Mouse (Mus musculus) layer of hippocampus, postnatal 25 days (tissue): ENCODE measurements around the gene Lbhd2. TPM values are rescaled to one million over a fixed set of nuclear protein-coding genes. Genes with fewer than 3 reads are reported as not detected.

Source experiments
- DNase-seq, 2 experiments: peaks; one replicate each; pipeline ENCODE4 v3.0.0; 2022; ENCODE audit warnings: mixed read lengths in 2 of 2, low spot score in 1 of 2; ENCODE audit errors: extremely low spot score in 1 of 2
- total RNA-seq, 2 experiments: library from RNA; stranded (reverse); gene quantifications; 2 replicates each; pipeline ENCODE4 v1.2.3; 2021

Lbhd2 gene
- total RNA-seq, 2 experiments from 2014 or later = 0.86 TPM; not detected in 1

DNA sequence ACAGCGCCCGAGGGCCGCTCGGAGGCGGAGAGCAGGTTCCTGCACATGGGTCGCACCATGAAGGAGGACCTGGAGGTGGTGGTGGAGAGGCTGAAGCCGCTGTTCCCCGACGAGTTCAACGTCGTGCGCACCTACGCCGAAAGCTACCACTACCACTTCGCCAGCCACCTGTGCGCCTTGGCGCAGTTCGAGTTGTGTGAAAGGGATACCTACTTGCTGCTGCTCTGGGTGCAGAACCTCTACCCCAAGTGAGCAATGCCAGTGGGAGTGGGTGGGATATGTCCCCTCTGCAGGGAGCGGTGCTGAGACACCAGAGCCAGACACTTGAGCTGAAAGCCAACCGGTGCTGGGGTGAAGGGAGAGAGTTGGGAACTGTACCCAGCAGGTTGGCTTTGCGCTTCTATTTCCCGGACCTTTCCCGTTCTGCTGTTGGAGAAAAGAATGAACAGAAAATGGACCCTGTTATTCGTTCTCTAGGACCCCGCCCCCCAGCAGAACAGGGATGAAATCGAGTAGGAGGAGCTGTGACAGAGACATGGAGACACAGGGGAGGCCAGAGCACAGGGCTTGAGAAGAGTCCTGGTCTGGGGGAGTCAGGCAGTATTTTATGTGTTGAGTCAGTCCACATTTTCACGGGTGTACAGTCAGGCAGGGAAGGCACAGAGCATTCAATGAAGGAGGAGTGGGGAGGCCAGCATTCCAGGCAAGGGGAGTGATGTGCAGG is 39.4 kb downstream of the Lbhd2 start:
- DNase-seq = no peak

DNA sequence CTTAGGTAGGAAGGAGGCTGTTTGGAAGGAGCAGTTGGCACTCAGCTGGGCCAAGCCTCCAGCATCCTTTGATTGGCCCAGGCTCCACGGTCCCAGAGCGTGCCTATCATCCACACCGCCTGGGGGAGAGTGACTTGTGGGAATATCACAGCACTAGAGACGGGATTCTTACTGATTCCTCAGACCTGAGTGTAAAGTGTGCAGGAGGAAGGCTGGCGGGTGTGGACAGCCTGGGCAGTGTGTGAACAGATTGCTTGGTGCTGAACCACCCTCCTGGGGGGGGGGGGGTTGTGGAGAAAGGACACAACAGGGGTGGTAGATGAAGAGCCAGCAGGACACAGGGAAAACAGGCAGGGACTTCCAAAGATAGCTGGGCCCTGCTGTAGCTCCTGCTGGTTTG is 40.1 kb downstream of the Lbhd2 start:
- no peak for DNase-seq

DNA sequence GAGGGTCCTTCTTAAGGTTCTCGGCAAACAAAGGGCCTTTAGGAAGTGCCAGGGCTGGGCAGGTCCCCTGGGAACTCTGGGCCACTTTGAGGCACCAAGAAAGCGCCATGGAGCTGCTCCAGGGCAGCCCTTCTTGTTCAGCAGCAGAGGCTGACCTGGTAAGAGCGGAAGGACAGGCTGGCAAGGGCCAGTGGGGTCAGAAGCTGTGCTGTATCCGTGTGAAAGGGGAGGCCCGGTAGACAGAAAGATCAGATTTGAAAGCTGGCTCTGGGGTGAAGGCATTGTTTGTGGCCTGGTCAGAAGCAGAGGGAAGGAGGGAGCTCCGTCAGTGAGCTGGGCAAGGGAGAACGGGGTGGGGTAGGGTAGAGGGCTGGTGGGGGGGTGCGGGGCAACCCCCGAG is 40.7 kb downstream of the Lbhd2 start:
- DNase-seq = no peak

DNA sequence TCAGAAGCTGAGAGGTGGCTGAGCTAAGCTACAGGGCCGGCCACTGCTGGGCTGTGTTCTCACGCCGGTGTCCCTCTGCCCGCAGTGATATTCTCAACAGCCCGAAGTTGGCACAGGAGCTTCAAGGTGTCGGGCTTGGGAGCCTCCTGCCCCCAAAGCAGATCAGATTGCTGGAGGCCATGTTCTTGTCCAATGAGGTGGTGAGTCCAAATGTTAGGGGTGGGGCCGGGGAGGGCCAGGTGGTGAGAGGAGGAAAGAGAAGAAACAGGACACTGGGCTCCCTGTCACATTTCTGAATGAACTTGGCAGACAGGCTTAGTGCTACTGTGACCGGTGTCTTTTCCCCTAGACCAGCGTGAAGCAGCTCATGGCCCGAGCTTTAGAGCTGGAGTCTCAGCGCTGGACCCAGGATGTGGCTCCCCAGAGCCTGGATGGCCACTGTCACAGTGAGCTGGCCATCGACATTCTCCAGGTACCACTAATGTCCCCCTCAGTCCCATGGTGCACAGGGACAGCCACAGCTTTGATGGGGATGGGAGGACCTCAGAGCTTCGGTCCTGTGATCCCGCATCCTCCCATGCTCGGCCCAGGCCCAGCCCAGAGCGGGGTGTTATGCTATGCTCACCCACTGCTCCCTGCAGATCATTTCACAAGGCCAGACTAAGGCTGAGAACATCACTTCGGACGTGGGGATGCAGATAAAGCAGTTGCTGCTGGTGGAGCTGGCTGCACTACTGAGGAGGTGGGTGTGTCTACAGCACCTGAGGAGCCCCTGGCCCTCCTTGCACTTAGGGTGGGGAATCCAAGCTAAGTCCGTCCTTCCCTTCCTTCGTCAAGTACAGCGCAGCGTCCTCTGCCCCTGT is 41.5 kb downstream of the Lbhd2 start:
- no peak for DNase-seq

DNA sequence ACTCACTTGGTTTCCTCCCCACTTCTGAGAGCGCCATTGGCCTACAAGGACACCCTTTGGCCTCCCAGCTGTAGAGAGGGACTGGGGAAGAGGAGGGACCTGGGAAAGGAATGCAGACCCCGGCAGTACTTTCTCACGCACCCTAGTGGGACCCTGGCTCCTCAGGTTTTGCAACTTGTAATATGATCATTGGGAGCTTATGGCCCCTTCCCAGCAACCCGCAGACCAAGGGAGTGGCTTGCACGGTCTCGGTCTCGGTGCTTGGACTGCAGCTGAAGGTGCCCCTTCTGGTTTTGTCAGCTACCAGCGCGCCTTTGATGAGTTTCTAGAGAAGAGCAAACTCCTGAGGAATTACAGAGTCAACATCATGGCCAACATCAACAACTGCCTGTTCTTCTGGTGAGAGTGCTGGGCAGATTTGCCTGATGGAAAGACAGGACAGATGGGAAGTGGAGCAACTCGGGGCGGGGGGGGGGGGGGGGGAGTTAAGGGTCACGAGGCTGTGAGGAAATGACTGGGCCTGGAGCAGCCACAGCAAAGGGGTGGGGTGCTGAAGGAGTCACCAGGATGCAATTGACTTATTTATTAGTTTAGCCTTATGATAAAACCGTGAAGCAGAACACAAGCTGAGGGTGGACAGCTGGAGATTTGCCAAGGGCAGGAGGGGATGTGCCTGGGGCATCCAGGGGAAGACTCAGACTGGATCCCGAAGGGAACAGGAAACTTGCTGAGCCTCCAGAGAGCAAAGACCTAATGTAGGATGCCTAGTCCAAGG is 42.5 kb downstream of the Lbhd2 start:
- no peak for DNase-seq

DNA sequence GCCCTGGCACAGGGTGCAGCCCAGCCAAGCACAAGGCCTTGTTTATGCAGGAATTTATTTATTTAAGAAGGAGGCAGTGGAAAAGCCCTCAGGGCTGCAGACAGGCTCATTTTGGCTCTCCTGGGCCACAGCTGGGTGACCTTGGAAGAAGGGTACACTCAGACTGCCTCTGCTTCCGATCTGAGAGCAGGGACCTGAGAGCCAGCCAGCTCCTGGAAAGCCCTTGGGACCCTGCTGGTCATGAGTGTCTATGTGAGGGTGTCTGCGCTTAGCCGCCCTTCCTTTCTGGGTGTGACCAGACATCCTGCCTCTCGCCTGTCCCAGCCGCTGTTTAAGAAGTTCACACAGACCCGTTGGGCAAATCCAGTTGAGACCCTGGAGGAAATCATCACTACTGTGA is 43.8 kb downstream of the Lbhd2 start:
- DNase-seq = no peak

DNA sequence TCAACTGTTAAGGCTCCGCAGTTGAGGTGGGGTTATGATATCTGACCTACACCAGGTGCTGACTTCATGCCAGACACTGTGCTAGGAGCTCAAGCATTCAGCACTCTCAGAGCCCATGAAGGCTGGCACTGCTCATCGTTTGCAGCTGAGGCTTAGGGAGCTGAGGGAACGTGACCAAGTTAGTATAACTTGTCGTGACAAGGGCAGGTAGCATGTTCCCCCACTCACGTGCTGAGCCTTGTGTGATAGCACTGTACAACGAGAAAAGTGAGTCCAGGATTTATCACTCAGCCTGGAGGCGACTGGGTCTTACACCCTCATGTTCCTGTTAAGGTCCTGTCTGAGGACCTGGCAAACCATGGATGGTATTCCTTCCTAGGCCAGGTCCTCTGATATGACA is 45.0 kb downstream of the Lbhd2 start:
- no peak for DNase-seq

DNA sequence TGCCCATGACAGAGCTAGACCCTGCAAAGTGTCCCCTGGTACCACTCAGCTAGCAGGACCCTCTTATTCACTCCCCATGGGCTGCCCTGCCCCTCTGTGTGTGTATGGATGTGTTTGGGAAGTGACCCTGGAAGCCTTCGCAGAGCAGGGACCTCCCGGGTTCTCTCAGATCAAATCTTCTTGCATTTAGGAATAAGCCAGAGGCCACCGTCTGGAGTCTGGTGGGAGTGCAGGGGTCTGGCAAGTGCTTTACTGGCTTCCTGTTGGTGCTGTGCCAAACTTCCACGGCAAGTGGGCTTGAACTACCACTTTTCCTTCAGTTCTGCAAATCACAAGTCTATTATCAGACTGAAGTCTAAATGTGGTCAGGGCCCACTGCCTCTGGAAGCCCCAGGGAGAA is 47.4 kb downstream of the Lbhd2 start:
- no peak for DNase-seq

DNA sequence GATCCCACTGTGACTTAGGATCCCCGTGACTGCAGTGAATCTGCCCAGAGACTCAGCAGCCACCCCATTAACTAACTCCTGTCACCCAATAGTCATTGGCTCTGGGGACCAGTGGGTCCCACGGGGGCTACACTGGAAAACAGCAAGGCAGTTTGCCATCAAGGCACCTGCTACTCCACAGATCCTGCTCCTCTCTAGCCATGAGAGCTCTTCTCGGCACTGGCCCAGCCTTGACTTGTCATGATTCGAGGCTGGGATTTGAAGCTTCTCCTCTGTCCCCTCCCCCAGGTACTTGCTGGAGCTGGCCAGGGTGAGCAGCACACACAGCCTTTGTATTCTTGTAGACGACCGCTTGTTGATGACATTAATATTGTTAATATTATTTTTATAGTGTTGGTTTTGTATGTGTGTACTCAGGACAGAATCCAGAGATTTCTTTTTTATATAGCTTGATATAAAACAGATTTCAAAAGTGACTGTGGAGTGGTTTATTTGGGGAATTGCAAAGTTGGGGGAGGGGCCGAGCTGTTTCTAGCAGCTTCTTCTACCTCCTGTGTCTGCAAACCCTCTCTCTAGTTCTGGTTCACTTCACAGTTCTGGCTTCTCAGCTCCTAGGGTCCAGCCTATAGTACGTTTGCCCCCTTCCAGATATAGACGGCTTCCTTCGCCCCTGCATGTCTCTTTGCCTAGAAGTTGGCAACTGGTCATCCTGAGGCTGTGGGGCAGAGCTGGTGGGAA is 48.1 kb downstream of the Lbhd2 start:
- no peak for DNase-seq

DNA sequence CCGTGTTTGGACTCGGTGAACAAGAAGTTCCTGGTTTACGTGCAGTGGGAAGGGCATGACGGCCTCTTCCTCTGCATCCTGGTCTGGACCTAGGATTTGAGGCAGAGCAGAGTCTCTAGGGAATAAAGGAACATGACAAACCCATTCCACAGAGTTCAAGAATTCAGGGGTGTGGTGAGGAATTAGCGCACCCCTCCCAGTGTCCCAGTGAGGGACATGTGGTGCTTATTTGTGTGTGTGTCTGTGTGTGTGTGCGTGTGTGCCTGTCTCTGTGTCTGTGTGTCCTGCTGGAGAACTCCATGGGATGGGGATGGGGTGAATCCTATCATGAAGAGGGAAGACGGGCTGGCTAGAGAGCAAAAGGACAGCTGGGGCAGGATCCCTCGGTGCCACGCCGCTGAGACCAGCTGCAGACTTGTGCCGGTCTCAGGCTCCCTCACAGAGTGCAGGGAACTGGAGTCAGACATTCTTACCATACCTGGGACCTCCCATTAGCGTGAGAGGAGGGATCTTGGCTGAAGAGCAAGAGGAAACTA is 48.8 kb downstream of the Lbhd2 start:
- no peak for DNase-seq

DNA sequence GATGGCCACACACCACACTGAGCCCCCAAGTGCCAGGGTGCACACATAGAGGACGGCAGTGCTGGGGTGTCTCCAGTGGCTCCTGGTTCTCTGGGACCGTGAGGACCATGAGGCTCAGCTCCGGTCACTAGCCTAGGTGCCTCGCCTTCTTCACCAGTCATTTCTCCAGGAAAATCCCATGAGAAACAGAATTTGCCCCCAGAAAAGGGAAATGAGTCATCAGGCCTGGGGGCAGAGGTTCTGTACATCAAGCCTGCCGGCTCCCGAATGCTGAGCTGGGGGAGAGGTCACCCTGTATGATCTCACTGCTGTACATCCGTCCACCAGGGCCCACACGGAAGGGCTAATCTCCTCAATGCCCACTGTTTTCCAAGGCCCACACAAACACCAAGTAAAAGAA is 49.3 kb downstream of the Lbhd2 start:
- DNase-seq = no peak

DNA sequence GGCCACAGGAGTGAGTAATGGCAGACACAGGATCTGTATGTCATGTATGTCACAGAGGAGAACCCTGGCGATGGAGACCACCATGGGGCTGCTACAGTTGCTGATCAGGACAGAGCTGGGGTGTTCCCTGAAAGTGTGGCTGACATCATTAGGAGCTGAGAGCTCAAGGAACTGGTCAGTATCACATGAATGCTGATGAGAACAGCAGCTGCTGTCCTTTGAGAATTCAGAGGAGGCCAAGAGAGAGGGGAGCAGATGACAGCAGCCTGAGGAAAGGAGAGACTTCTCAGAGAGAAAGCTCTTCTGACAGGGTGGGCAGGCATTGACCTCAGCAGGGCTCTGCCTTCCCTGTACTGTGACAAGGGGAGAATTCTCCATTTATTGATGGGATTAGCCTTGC is 51.1 kb downstream of the Lbhd2 start:
- DNase-seq = no peak

Other genes with a start within 250 kb of the Lbhd2 start
- gene Traf3, start 240.4 kb upstream of the Lbhd2 start, total RNA-seq = 10 to 100 TPM; 92.9 to 94.0 TPM
- gene 4930595D18Rik, start 222.3 kb upstream of the Lbhd2 start, total RNA-seq = not detected
- gene Amn, start 135.7 kb upstream of the Lbhd2 start, total RNA-seq = 1 to 10 TPM; 4.6 to 5.8 TPM
- gene Cdc42bpb, start 29.1 kb upstream of the Lbhd2 start, total RNA-seq = 100 to 1,000 TPM; 107 to 117 TPM
- gene Exoc3l4, start 10.2 kb downstream of the Lbhd2 start, total RNA-seq = 1 to 10 TPM; 2.6 to 3.4 TPM
- under 1 TPM; 0.63 to 0.81 TPM for gene Tnfaip2, start 35.7 kb downstream of the Lbhd2 start, total RNA-seq
- 1 to 10 TPM; 5.6 to 7.8 TPM for gene Gm266, start 79.0 kb downstream of the Lbhd2 start, total RNA-seq
- gene Eif5, start 131.2 kb downstream of the Lbhd2 start, total RNA-seq = 100 to 1,000 TPM; 243 to 246 TPM
- gene Mark3, start 167.7 kb downstream of the Lbhd2 start, total RNA-seq = 100 to 1,000 TPM; 103 to 116 TPM